14 mouse cellular contexts compared by ENCODE assay signal in the genomic region with DNA sequence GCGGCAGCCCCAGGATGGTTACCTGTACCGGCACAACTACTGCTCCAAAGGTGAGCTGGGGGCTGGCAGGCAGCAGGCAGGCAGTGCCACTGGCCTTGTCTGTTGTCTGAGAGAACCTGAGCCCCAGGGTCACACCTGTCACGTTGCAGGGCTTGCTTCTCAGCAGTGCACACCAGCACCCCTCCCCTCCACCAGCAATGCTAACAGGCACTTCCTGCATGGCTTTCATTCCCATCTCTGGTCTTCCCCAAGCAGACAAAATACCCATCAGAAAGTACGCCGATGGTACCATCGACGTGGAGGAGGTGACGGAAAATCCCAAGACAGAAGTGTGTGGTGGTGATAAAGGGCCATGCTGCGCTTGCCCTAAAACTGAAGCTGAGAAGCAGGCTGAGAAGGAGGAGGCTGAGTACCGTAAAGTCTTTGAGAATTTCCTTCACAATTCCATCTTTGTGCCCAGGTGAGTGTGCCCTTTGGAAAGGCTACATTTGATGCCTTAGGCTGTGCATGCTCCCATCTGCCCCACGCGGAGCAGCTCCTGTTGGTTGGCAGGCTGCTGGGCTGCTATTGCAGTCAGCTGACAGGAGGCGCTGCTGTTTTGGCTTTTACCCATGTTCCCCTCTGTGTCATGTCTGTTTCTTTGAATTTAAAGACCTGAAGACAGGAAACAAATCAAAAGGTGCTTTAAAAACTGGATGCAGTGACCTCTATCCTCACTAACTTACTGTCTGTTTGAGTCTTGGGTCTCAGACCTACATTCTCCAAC.
DNase-seq lines count a peak whose midpoint lies in the region; ATAC-seq and TF ChIP-seq lines count a peak whose summit lies in the region.
"Had no signal": no experiment of that assay in that cellular context is flagged by ENCODE, and none has a peak within 500 bp of the region (broad histone marks: within the 10 kb centered on the region; RNA-seq: fewer than 3 reads in every experiment).

No protein-coding gene starts in this region.

- peak overlapping the region; percentile 71 for H3K4me3 ChIP-seq in G1E (ENCODE audit: low read depth, low read length)
- peak overlapping the region; percentile 28 for H3K4me3 ChIP-seq in liver, embryonic 12.5 days
- H3K4me3 ChIP-seq: embryonic facial prominence, embryonic 10.5 days; heart, embryonic 12.5 days had no signal

- peak overlapping the region; percentile 80 for H3K27ac ChIP-seq in liver, embryonic 12.5 days
- H3K27ac ChIP-seq: embryonic facial prominence, embryonic 10.5 days had no signal

- peaks cover 46% of the 10 kb centered on the region for H3K4me1 ChIP-seq in G1E (ENCODE audit: insufficient read depth, low read depth, low read length)
- peaks cover 44% of the 10 kb centered on the region for H3K4me1 ChIP-seq in liver, embryonic 12.5 days
- H3K4me1 ChIP-seq: embryonic facial prominence, embryonic 10.5 days had no signal

- H3K27me3 ChIP-seq in G1E (ENCODE audit: insufficient read depth, low read length), result no peaks in the 10 kb centered on the region
- H3K27me3 ChIP-seq in liver, embryonic 12.5 days (replicated peaks), result no peaks in the 10 kb centered on the region
- H3K27me3 ChIP-seq in splenic B cell, adult 2 months (ENCODE audit: control insufficient read depth, insufficient read depth, low read length, poor library complexity, severe bottlenecking), result no peaks in the 10 kb centered on the region
- H3K27me3 ChIP-seq: heart, embryonic 12.5 days had no signal

- ATAC-seq in G1E (ENCODE audit: extremely low read depth, insufficient number of reproducible peaks, low FRiP score, poor library complexity, severe bottlenecking), result peak; percentile 35
- peak; percentile 17; the same call in 1 of the 2 replicates for ATAC-seq in liver, embryonic 12.5 days
- ATAC-seq: intestine, postnatal 0 days had no signal

- no peak for TF ChIP-seq CTCF in G1E (IDR thresholded peaks at IDR 0.05; ENCODE audit: low read depth, low read length)

- peak; percentile 85 for DNase-seq in CD4-positive, CD25-positive, alpha-beta regulatory T cell, adult 2 months (ENCODE audit: low read depth, low spot score)
- DNase-seq in G1E (ENCODE audit: low spot score), result peak; percentile 33
- peak; percentile 21 for DNase-seq in splenic B cell, adult 2 months (ENCODE audit: low read depth, low spot score)
- no peak for DNase-seq in frontal cortex, postnatal 25 days (ENCODE audit: low spot score in 2 of 2)
- no peak for DNase-seq in adrenal gland, postnatal 14 days
- no peak for DNase-seq in kidney, postnatal 36 days
- DNase-seq in layer of hippocampus, adult 18-20 months (ENCODE audit: low spot score in 2 of 2), result no peak
- DNase-seq: kidney, postnatal 4 days; lung, adult 18-20 months; right cerebral cortex, postnatal 14 days had no signal

- peak overlapping the region; percentile 60 for H3K4me2 ChIP-seq in liver, embryonic 12.5 days
- H3K4me2 ChIP-seq: heart, embryonic 12.5 days had no signal

- peaks cover 28% of the 10 kb centered on the region for H3K36me3 ChIP-seq in G1E (replicated peaks)
- H3K36me3 ChIP-seq in liver, embryonic 12.5 days, result peaks cover 71% of the 10 kb centered on the region
- no peaks in the 10 kb centered on the region for H3K36me3 ChIP-seq in splenic B cell, adult 2 months (ENCODE audit: control insufficient read depth, insufficient read depth, low read length, poor library complexity, severe bottlenecking)

- H3K9ac ChIP-seq in liver, embryonic 12.5 days, result 0 out of 2 replicates have a peak overlapping the region, but pooled peaks have one; percentile 29
- H3K9ac ChIP-seq: heart, embryonic 12.5 days had no signal

- WGBS in liver, embryonic 12.5 days (ENCODE audit: insufficient replicate concordance), result 27% methylated on average over 13 of the region's 13 CpGs

- peaks cover 14% of the 10 kb centered on the region for H3K9me3 ChIP-seq in G1E (replicated peaks)
- H3K9me3 ChIP-seq in liver, embryonic 12.5 days (replicated peaks), result no peaks in the 10 kb centered on the region
- H3K9me3 ChIP-seq: embryonic facial prominence, embryonic 10.5 days; heart, embryonic 12.5 days had no signal

Comparison
In these comparisons a context has a peak if more than half of its experiments do, and no peak if none do; other contexts are left out.
1. DNase-seq: peak in CD4-positive, CD25-positive, alpha-beta regulatory T cell, adult 2 months (single experiment), G1E (single experiment) and splenic B cell, adult 2 months (single experiment); none in frontal cortex, postnatal 25 days (0 of 2), adrenal gland, postnatal 14 days (single experiment), kidney, postnatal 36 days (0 of 2) and layer of hippocampus, adult 18-20 months (0 of 2).